Mouse (Mus musculus) macrophage (primary cell): ENCODE measurements around the gene Grin1. TPM values are rescaled to one million over a fixed set of nuclear protein-coding genes. Genes with fewer than 3 reads are reported as not detected.

Source experiments
- H3K27ac ChIP-seq: fragments of 350-480 bp; formaldehyde crosslinking; 2 replicates; pipeline ENCODE4 v1.9.0; 2021
- H3K36me3 ChIP-seq: fragments of 350-480 bp; formaldehyde crosslinking; 2 replicates; pipeline ENCODE4 v1.9.0; 2021; ENCODE audit errors: inconsistent target
- H3K4me3 ChIP-seq: fragments of 350-480 bp; formaldehyde crosslinking; 2 replicates; pipeline ENCODE4 v1.9.0; 2021; ENCODE audit errors: inconsistent target
- H3K79me2 ChIP-seq: fragments of 350-480 bp; formaldehyde crosslinking; 2 replicates; pipeline ENCODE4 v1.9.0; 2021; ENCODE audit errors: inconsistent target
- WGBS: methylation state at CpG from one replicate; pipeline ENCODE4 v1.1.7; 2026; ENCODE audit warnings: inconsistent platforms; ENCODE audit not compliant: missing documents; 5-methylcytosine and 5-hydroxymethylcytosine counted together
- polyA plus RNA-seq: library from polyadenylated mRNA; stranded (reverse); fragments of 250-400 nt; gene quantifications from 3 replicates; pipeline ENCODE4 v1.2.4, GENCODE M21; 2018; ENCODE audit warnings: inconsistent platforms

The Grin1 gene
- polyA plus RNA-seq, 1 experiment from 2014 or later = not detected

DNA sequence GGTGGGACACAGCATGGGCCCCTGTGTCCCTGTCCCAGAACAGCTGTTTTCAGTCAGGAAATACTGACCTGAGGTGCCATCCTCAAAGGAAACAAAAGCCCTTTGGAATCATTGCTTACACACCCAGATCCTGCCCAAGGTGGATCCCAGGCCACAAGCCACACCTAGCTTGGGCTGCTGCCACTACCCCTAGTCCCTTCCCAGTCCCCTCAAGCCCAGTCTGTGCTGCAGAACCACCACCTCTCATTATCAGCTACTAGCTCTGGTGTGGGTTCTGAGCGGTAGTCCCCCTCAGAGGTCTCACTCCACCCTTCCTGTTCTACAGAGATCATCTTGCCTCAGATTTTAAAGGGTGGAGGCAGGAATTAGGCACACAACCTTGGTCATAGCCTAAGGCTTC, 32.7 kb downstream of the Grin1 start:
- no peaks in the 10 kb centered on the region for H3K79me2 ChIP-seq
- H3K27ac ChIP-seq = no peak overlapping the region
- peaks cover 43% of the 10 kb centered on the region for H3K36me3 ChIP-seq
- WGBS = 89% methylated on average over 1 of the region's 1 CpGs
- H3K4me3 ChIP-seq = no peak overlapping the region

DNA sequence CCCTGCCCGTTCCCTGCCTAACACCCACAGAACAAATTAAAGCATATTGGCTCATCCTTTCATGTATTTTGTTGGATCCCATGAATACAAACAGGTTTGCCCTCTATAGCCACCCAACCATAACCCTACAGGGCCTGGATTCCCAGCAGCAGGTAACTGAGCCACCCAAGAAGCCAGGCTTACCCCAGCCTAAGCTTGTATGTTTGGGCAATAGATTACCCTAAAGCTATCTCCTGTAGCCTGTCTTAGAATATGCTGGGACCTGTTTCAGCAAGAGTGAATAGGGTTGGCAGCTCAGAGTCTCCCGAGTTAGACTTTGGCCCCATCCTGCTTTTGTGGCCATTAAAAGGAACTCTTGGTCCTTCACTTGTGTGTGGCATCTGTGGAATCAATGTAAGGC, 33.4 kb downstream of the Grin1 start:
- no peak overlapping the region for H3K27ac ChIP-seq
- peaks cover 50% of the 10 kb centered on the region for H3K36me3 ChIP-seq
- no peaks in the 10 kb centered on the region for H3K79me2 ChIP-seq
- WGBS = 92% methylated on average over 2 of the region's 2 CpGs
- no peak overlapping the region for H3K4me3 ChIP-seq

DNA sequence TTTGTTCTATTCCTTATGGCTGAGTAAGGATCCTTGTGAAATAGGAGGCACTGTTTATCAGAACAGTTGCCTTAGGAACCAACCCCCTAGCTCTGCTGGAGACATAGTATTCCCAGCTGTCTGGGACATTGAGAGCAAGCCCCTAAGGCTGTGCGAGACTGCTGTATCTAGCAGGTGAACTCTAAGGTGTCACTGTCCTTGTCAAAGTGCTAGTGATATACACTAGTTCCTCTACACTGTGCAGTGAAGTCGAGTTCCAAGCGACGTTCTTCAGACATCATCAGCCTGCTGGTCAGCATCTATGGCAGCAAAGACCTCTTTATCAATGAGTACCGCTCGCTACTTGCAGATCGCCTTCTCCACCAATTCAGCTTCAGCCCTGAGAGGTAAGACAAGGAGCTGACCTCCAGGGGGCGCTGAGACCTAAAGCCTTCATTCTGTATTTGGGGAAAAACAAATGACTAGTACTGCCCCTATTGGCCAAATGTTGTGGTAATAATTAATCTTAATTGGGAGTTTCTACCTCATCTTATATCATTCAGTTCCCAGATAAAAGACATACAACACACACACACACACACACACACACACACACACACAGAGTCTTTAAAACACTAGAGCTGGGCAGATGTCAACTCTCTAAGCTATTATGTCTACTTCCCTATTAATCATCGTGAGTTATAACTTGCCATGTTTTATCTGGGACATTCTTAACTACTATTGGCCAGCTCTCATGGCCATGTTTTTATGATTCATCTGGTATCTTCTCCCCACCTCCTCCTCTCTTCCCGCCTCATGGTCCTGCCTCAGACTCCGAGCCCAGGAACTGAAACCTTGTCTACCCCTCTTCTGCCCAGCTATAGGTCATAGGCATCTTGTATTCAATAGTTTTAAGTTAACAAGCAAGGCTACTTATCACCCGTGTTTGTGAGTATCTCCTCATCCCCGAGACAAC, 39.8 kb downstream of the Grin1 start:
- H3K79me2 ChIP-seq = peaks cover 1% of the 10 kb centered on the region; the same call in 1 of the 2 replicates
- no peak overlapping the region for H3K4me3 ChIP-seq
- peaks cover 92% of the 10 kb centered on the region for H3K36me3 ChIP-seq
- H3K27ac ChIP-seq = no peak overlapping the region
- 73% methylated on average over 13 of the region's 13 CpGs for WGBS

DNA sequence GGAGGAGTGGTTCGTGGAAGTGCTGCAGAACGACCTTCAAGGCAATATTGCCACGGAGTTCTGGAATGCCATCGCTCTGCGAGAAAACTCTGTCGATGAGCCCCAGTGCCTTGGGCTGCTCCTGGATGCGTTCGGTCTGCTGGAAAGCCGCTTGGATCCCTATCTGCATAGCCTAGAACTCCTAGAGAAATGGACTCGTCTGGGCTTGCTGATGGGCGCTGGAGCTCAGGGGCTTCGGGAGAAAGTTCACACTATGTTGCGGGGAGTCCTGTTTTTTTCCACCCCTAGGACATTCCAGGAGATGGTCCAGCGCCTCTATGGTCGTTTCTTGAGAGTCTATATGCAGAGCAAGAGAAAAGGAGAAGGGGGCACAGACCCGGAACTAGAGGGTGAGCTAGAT, 46.0 kb downstream of the Grin1 start:
- H3K36me3 ChIP-seq = peaks cover 52% of the 10 kb centered on the region
- H3K79me2 ChIP-seq = peaks cover 43% of the 10 kb centered on the region

DNA sequence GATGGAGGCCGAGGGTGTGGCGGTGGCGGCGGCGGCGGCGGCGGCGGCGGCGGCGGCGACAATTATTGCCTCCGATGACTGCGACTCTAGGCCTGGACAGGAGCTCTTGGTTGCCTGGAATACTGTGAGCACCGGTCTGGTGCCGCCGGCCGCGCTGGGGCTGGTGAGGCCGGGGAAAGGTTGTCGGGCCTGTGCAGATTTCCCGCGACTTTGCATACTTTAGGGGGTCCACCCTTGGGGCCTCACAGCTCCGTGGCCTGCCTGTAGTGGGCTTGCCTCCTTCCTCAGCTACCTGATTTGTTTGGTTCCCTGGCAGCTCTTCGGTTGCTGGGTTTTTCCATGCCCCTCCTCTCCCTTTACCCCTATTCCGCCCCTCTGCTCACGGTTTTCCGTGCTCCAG, 46.5 kb downstream of the Grin1 start:
- H3K27ac ChIP-seq = peak overlapping the region; percentile 38
- under 1% methylated on average over 18 of the region's 29 CpGs for WGBS
- peaks cover 47% of the 10 kb centered on the region for H3K36me3 ChIP-seq

More for the DNA sequence above, 46.0 kb downstream of the Grin1 start:
- WGBS = 39% methylated on average over 16 of the region's 16 CpGs
- Histone ChIP-seq H3K27ac (peak overlapping the region; percentile 38), H3K4me3 (peak overlapping the region; percentile 97)

DNA sequence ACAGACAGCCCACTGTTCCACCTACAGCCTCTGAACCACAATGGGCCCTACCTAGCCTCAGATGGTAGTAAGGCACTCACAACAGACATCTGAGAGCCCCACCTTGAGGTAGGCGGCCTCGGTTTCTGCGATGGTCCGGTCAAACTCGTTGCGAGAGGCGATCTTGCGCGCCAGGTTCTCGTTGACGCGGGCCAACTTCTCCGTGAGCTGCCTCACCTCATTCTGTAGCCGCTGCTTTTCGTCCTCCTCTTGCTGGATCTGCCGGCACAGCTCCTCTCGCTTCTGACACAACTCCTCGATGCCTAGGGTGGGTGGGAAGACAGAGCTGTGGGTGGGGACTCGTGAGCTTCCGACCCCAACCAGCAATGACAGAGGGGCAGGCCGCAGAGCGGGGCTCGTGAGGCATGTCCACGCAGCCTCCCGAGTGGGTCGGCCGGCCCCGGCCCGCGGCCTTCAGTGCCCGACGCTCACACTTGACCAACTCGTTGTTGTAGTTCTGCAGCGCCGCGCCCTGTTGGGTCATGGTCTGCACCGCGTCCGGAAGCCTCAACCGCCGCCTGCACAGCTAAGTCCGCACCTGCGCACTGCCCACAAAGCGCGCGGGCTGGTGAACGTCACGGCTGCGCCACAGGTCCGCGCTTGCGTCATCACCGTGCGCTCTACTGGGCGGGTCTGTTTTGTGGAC, 47.0 kb downstream of the Grin1 start, which contains the start of the genes Ssna1 and Anapc2:
Gene Ssna1 (minus strand): TSS at position 612 of the 685 bp plus-strand sequence.
Gene Anapc2 (plus strand): TSS at position 652 of the 685 bp plus-strand sequence.
- H3K27ac ChIP-seq = peak within 1 kb of the TSS; percentile 64
- H3K36me3 ChIP-seq = peaks cover 42% of the 10 kb centered on the region
- peak within 1 kb of the TSS; percentile 97 for H3K4me3 ChIP-seq
- H3K79me2 ChIP-seq = peaks cover 54% of the 10 kb centered on the region
- WGBS = under 1% methylated on average over 48 of the region's 55 CpGs

More for the DNA sequence above, 46.5 kb downstream of the Grin1 start:
- Histone ChIP-seq H3K4me3 (peak overlapping the region; percentile 97), H3K79me2 (peaks cover 48% of the 10 kb centered on the region)

DNA sequence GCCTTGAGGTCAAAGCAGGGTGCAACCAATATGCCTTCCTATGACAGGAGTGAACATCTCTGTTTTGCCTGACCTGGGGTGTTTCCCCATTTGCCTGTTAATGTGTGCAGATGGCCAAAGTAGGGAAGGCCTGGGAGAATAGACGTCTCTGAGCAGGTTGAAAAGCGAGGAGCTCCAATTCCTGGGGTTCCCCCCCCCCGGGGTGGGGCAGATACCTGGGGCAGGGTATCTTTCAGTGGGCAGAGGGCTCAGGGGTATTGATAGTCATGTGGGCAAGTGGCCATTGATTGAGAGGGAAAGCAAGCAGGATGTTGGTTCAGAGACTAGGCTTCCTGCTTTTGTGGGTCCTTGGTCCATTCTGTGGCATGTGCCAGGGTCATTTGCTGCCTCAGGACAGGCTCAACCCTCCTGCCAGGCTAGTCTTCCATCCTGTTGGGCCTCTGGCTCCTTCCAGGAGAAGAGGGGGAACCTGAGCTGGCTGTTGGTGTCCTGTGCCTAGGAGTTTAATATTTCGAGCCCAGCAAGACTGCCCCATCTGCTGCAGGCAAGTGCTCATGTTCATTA, 51.2 kb downstream of the Grin1 start:
- Histone ChIP-seq H3K4me3 (no peak overlapping the region), H3K79me2 (peaks cover 75% of the 10 kb centered on the region), H3K27ac (no peak overlapping the region), H3K36me3 (peaks cover 11% of the 10 kb centered on the region; the same call in 1 of the 2 replicates)
- WGBS = 95% methylated on average over 4 of the region's 4 CpGs

DNA sequence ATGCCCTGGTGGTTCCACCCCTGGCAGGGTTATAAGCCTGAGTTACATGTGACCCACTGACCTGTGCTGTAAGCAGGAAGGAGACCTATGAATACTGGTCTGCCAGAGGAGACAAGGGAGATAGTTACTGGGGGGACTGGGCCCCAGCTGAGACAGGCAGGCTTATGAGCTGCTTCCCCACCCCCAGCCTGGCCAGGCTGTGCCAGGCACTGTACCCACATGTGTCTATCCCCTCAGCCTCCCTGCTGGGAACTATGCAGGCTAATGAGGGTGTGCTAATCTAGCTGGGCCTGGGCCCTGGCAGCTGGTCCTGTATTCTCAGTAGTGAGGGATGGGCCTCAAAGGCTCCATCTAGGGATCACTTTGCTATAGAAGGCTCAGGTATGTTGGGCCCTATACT, 51.7 kb downstream of the Grin1 start:
- peaks cover 11% of the 10 kb centered on the region; the same call in 1 of the 2 replicates for H3K36me3 ChIP-seq
- no peak overlapping the region for H3K4me3 ChIP-seq
- H3K27ac ChIP-seq = no peak overlapping the region
- peaks cover 70% of the 10 kb centered on the region for H3K79me2 ChIP-seq

DNA sequence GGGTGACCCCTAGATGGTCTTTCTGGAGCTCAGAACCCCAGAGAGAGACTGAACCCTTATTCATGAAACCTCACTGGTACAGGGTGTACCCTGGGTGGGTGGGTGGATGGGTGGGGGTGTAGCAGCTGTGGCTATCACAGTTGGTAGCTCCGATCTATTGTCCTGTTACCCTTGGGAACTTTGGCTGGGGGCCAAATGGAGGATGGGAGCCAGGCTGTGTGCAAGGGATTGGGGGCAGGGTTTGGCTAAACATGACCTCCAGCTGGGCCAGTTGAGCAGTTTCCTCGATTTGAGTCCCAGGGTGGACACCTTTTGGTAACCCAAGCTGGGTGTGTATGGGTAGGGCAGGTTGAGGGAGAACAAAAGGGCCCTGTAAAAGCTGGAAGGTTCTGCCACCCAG, 52.3 kb downstream of the Grin1 start:
- H3K27ac ChIP-seq = peak overlapping the region; percentile 39; the same call in 1 of the 2 replicates
- peaks cover 11% of the 10 kb centered on the region; the same call in 1 of the 2 replicates for H3K36me3 ChIP-seq
- 67% methylated on average over 2 of the region's 2 CpGs for WGBS
- H3K79me2 ChIP-seq = peaks cover 67% of the 10 kb centered on the region
- H3K4me3 ChIP-seq = no peak overlapping the region

DNA sequence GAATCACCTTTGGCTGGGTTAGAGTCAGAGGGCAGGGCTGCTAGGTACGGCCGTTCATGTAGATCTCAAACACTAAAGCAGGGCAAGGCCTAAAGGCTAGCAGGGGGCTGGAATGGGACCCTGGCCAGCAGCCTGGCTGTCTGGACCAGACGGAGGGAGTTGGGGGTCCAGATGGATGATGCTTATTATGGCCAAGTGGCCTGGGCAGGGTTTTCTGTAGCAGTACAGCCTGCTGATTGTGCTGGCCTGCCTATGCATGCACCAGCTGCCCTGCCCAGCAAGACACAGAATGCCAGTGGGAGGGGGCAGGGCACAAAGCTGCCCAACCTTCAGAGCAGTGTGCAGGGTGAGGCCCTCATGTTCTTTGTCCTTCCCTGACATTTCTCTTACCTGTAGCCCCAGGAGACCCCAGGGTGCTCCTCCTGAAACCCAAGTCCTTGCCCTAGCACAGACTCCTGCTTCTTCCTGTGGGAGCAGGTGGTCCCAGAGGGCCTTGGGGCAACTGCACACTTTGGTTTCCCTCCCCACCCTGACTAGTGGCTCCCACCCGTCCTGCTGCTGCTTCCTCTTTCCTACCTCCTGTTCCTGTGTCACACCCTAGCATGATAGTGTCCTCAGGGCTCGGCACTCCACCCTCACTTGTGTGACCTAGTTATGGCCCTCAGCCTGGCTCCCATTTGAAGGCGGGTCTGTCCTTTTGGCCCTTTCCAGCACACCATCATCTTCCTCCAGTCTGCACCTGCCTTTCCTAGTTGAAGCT, 52.9 kb downstream of the Grin1 start:
- no peak overlapping the region; the same call in 1 of the 2 replicates for H3K4me3 ChIP-seq
- 52% methylated on average over 6 of the region's 6 CpGs for WGBS
- H3K27ac ChIP-seq = peak overlapping the region; percentile 39
- H3K79me2 ChIP-seq = peaks cover 60% of the 10 kb centered on the region
- peaks cover 11% of the 10 kb centered on the region; the same call in 1 of the 2 replicates for H3K36me3 ChIP-seq

DNA sequence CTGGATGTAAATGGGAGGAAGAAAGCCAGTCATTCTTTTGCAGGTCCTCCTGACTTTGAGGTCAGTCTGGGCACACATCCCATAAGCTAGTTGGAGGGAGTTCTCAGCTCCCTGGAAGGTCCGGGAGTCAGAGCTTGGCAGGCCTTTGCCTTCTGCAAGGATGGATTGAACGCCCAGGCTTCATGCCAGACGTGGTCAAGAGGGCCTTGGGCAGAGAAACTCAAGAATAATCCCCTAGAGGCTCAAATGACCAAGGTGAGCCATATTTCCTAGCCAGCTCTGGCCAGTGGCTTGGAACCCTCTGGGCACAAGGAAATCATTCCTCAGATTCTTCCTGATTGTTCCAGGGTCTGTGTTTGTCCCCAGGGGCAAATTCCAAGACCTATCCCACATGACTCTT, 54.1 kb downstream of the Grin1 start:
- H3K79me2 ChIP-seq = peaks cover 48% of the 10 kb centered on the region; the same call in 1 of the 2 replicates
- H3K4me3 ChIP-seq = no peak overlapping the region
- peaks cover 6% of the 10 kb centered on the region; the same call in 1 of the 2 replicates for H3K36me3 ChIP-seq
- H3K27ac ChIP-seq = no peak overlapping the region
- 94% methylated on average over 3 of the region's 3 CpGs for WGBS

DNA sequence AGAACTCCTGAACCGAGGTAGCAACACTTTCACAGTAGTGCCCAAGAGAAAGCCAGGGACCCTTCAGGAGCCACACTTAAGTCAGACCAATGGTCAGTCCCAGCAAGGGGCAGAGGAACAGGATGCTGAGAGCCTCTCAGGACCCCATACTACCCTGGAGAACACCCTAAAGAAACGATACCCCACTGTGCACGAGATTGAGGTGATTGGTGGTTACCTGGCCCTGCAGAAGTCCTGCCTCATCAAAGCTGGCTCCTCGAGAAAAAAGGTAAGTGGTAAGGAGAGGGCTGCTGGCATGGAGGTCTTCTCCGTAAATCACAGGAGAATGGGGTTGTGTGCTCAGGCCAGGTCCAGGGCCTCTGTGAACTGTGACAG, 54.7 kb downstream of the Grin1 start:
- peaks cover 47% of the 10 kb centered on the region; the same call in 1 of the 2 replicates for H3K79me2 ChIP-seq
- 0 out of 2 replicates have a peak, but pooled peaks cover under 1% of the 10 kb centered on the region for H3K36me3 ChIP-seq
- 85% methylated on average over 5 of the region's 5 CpGs for WGBS
- H3K27ac ChIP-seq = no peak overlapping the region
- no peak overlapping the region for H3K4me3 ChIP-seq

DNA sequence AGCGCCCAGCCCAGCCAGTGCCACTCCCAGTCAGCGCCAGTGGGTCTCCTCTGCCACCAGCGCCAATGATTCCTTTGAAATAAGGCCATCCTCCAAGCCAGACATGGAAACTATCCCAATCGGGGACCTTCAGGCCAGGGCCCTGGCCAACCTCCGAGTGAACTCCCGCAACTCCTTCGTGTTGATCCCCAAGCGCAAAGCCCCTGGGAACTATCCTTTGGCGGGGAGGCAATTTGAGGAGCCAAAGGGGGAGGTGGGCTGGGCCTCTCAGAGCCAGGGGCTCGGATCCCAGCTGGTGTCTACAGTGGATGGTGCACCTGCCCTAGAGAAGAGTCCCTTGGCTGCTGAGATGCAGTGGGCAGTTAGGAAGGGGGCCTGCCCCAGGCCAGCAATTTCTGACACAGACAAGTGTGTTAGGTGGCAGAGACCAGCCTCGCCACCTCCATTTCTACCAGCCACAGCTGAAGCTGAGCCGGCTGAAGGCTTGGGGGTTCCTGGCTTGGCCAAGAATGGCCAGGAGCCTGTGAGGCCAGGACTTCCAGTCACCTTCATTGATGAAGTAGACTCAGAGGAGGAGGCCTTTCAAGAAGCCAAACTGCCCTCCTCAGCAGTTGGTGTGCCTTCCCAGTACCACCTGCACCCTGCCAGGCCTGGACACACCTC, 55.2 kb downstream of the Grin1 start:
- H3K36me3 ChIP-seq = no peaks in the 10 kb centered on the region
- H3K79me2 ChIP-seq = peaks cover 47% of the 10 kb centered on the region; the same call in 1 of the 2 replicates
- no peak overlapping the region for H3K27ac ChIP-seq
- 47% methylated on average over 12 of the region's 12 CpGs for WGBS
- peak overlapping the region; percentile 29 for H3K4me3 ChIP-seq
